Mouse (Mus musculus): ENCODE data around the gene Nek2. TPM values are rescaled to one million over a fixed set of nuclear protein-coding genes. Genes with fewer than 3 reads are reported as not detected.

Gene Nek2
- total RNA-seq, 4 experiments from 2014 or later = 0.92 to 4.7 (median 1.5) TPM

GRCm38 (mm10) chr1:191859847-191860246, 38.6 kb downstream of the Nek2 start:
- no peak for DNase-seq

GRCm38 (mm10) chr1:191861247-191861646, 40.0 kb downstream of the Nek2 start:
- DNase-seq = no peak

DNA sequence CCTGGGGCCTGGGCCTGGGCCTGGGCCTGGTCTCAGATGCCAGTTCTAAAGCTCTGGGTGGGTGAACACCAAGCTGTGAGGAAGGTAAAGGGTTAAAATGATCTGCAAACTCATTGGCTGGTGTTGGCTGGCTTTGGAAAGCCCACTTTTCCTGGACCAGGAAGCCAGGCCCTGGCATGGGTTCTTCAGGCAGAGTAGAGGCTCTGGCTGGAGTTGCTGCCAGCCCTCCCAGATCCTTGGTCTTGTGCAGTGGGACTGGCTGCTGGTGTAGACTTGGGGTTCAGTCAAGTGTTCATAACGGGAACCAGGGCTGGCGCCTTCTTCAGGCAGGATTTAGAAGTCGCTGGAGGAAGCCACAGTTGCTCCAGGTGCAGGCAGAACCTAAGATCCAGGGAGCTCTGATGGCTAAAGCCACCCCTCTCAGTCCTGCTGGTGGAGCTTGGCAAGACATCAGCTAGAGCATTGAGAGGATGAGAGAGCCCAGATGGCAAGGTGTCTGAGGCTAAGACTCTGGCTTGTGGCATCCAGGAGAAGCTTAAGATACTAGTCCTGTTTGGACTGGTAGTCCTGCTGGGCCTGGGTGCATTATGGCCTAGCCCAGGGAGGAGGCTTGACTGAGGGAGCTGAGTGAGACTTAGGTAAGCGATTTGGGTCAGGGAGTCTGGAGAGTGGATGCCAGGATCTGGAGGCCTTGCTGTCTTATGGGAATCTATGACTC, 42.7 kb downstream of the Nek2 start:
- DNase-seq = no peak

DNA sequence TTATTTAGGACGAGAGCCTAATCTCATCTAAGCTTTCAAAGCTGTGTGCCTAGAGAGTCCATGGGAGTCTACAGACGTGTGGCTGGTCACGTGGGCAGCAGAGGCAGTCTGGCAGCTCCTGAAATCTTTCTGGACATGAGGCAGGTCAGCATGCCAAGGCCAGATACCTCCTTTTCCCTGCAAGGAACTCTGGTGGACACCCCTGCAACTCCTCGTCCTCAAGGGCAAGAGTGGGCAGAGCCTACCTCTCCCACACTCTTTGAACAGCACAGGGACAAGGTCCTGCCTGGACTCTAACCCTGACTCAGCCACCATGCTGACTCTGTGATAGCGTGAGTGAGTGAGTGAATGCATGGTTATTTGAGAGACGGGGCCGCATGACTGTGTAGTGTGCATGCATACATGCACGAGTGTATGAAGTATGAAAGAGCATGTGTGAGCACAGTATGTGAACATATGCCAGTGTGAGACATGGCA, 43.3 kb downstream of the Nek2 start:
- DNase-seq = no peak

GRCm38 (mm10) chr1:191872076-191872710, 50.9 kb downstream of the Nek2 start:
- no peak for DNase-seq

DNA sequence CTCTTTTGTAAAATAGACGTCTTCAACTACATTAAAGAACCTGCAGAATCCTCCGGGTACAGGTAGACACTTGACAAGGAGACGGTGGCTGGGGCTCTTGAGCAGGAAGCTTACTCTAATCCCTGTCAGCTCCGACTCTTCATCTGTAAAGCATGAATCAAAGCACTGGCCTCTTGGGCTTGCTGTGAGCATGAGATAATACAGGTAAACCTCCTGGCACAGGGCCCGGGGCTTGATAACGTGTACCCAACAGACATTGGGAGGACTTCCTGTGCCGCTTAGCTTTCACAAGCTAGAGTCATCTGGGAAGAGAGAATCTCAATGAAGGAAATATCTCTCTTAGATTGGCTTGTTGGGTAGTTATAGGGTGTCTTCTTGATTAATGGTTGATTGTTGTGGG, 53.8 kb downstream of the Nek2 start:
- no peak for DNase-seq

DNA sequence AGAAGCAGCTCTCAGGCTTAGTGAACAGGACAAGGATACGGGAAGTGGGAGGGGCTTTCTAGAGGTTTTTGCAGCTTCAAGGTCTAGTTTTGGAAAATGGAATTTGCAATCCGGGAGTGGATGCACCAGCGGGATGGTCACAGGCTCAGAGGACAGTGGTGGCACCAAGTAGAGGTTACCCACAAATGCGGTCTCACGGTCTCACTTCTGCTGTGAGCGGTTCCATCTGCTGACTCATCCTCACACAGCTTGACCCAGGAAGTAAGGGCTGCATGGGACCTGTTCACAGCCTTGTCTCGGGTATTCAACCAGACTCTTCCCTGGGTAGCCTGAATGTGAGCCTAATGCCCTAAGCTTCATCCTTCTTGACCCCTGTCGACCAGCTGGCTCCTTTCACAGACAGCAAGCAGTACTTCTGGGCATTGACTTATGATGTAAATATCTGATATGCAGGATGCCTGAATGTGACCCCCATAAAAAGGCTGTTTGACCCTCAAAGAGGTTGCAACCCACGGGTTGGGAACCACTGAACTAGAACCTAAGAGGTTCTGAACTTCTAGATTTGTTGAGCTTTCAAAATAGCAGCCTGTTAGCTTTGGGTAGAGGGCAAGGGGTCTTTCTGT, 54.5 kb downstream of the Nek2 start:
- no peak for DNase-seq

DNA sequence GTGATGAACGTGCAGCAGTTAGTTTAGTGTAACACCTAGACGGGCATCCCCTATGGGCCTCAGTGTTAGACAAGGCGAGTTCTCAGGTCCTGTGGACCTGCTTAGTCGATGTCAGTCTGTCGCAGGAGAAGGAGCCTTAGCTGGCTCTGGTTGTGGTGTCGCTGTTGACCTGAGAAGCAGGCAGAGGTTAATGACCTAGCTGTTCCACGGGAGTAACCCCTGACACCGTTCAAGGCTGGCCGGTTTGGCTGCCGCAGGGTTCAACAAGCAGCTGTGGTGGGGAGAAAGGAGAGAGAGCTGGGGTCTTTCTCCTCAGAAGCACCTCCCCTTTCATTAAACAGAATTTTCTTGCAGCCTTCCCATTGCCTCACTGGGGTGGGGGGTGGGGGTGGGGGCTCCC, 56.4 kb downstream of the Nek2 start:
- DNase-seq = no peak

DNA sequence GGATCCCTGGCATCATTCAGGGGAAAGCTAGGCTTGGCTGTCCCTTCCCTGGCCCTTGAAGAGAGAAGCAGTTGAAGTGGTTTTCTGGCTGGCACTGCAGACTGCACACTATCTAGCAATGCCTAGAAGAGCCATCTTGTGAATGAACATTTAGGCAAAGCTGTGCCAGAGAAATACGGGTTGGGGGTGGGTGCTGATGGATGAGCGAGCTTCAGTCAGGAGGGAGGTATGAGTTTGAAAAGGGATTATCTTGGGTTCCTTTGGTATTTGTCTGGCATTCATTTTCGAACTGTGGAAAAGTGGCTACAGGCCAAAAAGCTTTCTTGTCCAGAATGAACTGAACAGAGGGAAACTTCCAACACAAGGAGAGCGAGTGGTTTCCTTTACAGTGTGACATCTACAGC, 57.3 kb downstream of the Nek2 start:
- DNase-seq = no peak

DNA sequence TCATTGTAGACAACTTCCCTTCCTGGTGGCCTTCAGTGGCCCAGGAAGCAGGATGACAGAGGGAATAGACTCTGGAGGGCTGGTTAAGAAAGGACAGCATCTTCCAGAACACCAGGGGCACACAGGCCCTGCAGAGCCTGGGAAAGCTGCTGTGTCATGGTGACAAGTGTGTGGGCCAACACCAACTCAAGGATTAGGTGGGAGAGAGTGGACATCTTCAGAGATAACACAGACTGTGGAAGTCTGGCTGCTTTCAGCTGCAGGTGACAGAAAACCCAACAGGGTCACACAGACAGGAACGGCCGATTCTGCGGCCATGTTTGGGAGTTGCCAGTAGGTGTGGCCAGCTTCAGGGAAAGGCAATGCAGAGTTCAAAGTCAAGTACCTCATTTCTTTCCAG, 59.0 kb downstream of the Nek2 start:
- DNase-seq = no peak

DNA sequence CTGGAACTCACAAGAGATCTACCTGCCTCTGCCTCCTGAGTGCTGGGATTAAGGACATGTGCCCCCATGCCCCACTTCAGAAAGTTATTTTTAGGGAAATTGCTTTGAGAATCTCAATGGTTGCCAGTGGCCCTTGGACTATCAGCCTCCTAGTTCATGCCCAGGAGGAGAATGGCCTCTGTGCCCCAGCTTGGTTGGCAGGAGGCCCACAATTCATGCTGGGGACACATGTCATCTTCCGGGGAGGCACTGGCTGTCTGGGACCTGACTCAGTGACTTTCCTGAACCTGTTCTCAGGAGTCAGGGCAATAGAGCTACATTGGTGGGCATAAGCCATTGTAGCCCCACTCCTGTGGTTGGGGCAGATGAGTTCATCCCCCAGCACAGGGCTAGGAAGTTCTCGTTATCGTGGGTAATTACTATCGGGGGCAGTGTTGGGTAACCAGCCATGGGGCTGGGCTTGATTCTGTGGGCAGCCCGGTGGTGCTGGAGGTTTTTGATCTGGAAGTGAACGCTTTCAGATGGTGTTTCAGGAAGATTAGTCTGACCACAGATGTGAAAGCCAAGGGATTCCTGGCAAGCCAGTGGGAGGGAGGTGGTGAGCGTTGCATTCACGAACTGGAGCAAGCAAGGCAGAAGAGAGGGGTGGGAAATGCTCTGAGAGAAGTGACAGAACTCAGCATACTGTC, 59.8 kb downstream of the Nek2 start:
- no peak for DNase-seq

- no peak for DNase-seq
These were observed 60.4 kb downstream of the Nek2 start for GRCm38 (mm10) chr1:191881663-191882062.

Other genes starting within 250 kb of the Nek2 start
- 1 to 10 TPM in 1 of 4 experiments, under 1 TPM in 3; 0.64 to 1.7 (median 0.79) TPM for gene Dtl, start 245.9 kb upstream of the Nek2 start, total RNA-seq (2022)
- gene Ints7, start 245.8 kb upstream of the Nek2 start, total RNA-seq (2022) = 10 to 100 TPM; 22.5 to 31.1 (median 24.6) TPM
- 100 to 1,000 TPM in 2 of 4 experiments, 10 to 100 TPM in 2; 76.6 to 114 (median 95.5) TPM for gene Lpgat1, start 103.6 kb upstream of the Nek2 start, total RNA-seq (2022)
- 10 to 100 TPM; 20.4 to 26.5 (median 21.1) TPM for gene Slc30a1, start 85.3 kb downstream of the Nek2 start, total RNA-seq (2022)
- under 1 TPM in 2 of 4 experiments, not detected in 2; 0.21 to 0.22 TPM for gene Rd3, start 155.9 kb downstream of the Nek2 start, total RNA-seq (2022)